Mouse (Mus musculus): ENCODE measurements around the gene Pacsin3.

DNA sequence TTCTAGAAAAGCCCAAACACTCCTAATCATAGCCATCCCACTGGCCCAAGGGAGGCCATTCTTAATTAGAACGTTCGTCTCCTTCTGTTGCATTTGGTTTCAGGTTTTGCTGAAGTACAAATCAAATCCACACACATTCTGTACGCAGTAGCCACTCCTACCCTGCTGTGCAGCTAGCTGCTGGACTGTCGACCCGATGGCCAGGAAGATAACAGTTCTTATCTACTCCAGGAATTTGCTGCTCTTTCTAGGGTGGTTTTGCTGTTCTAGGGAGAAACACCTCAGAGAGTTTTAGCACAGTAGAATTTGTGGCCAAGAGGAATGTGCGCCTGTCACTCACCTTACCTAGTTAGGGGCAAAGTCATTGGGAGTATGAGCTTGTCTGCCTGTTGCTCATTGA, 31.8 kb downstream of the Pacsin3 start:
- no peak for TF ChIP-seq POLR2A (IDR thresholded peaks at IDR 0.05; ENCODE audit: low read depth, low read length)
- no peak for TF ChIP-seq CTCF (IDR thresholded peaks at IDR 0.05; ENCODE audit: extremely low read depth, insufficient read depth, insufficient read length, insufficient replicate concordance)

Data from spleen, adult 2 months (tissue).